Mouse (Mus musculus) cerebellum, adult 9-11 months (tissue): ENCODE results near the gene Arl5b.

Experiments
- DNase-seq: peaks from one replicate; pipeline ENCODE4 v3.0.0; 2022

Gene Arl5b

GRCm38 (mm10) chr2:15049117-15049873 lies at the start of gene Arl5b:
Gene Arl5b (plus strand): TSS chr2:15049395.
- peak; percentile 94 for DNase-seq

DNA sequence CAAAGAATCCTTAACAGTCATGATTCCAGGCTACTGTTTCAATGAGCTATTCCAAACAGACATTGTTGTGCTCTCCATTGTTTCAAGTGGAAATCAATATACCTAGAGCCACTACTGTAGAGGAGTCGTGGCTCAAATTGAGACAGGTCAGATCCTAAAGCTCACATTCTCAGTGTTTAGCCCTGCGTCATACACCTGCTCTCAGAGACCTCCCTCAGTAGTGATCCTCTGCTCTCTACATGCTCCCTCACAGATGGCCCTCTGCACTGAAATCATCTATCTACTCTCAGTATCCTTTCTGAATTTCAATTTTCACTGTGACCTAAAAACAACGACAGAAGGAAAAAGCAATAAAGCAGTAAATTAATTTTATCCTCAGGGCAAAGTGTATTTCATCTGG lies 41.7 kb upstream of the Arl5b start:
- no peak for DNase-seq

GRCm38 (mm10) chr2:15008072-15008471 lies 41.1 kb upstream of the Arl5b start:
- DNase-seq, result no peak

DNA sequence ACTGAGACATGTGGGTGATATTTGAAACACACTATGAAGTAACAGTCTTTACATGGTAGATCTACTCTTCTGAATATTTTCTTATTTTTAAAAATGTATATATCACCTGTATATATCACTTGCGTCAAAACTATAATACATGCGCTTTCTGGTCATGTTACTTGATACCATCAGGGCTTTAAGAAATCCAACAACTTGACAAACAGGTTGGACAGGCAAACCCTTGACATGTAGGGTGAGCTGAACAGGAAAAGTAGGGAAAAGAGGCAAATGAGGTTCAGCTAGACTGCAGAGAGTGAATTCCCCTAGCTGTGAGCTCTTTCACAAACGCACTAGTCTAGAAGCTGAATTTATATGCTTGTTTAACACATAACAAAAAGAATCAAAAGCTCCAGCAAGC lies 22.4 kb upstream of the Arl5b start:
- no peak for DNase-seq

DNA sequence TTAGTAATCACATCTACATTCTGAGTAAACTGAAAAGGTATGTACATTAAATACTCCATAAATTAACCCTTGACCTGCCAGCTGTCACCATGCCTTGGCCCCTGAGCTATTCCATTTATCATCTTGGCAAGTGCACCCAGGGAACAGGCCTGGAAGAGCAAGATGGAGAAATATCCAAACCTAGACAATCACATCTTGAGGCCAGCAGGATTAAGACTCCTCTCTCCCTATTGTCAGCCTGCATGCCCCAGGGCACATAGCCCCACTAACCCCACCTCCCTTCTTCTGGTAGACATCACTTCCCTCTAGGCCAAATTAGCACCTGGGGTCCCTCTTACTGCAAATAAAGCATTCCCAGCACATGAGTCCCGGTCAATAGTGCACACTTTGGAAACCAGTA lies 21.4 kb upstream of the Arl5b start:
- no peak for DNase-seq

DNA sequence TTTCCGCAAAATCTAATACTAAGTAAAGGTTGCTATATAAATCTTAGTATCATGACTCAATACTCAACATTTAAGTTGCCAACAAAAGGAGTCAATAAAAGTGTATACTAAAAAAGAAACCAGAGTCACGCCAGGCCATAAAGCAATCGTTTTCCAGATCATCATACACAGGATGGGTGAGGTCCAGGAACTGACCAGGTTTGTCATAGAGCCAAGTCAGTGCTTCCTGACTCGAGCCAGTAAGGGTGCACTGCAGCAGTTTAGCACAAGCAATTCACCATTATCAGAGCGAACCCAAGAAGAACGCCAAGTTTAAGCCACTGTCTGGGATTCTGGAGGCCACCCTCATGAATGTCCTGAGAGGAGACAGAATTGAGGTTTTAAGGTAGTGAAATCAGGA lies 10.5 kb upstream of the Arl5b start:
- DNase-seq, result no peak

DNA sequence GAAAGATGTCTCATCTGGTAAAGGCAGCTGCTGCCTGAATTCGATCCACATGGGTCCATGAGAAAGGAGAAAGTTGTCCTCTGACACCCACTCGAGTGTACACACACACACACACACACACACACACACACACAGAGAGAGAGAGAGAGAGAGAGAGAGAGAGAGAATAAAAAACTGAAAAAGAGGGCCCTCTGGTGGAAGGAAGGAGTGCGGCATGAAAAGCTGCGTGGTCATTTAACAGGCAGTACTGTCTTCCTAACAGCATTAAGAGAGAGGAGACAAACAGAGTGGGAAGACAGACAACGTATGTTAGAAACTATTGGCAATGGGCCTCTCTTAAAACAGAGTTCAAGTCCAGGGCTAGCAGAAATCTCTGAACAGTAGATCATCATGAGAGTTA lies 8.9 kb upstream of the Arl5b start:
- DNase-seq, result no peak

- no peak for DNase-seq
Observed at GRCm38 (mm10) chr2:15054496-15054895, 5.3 kb downstream of the Arl5b start.

DNA sequence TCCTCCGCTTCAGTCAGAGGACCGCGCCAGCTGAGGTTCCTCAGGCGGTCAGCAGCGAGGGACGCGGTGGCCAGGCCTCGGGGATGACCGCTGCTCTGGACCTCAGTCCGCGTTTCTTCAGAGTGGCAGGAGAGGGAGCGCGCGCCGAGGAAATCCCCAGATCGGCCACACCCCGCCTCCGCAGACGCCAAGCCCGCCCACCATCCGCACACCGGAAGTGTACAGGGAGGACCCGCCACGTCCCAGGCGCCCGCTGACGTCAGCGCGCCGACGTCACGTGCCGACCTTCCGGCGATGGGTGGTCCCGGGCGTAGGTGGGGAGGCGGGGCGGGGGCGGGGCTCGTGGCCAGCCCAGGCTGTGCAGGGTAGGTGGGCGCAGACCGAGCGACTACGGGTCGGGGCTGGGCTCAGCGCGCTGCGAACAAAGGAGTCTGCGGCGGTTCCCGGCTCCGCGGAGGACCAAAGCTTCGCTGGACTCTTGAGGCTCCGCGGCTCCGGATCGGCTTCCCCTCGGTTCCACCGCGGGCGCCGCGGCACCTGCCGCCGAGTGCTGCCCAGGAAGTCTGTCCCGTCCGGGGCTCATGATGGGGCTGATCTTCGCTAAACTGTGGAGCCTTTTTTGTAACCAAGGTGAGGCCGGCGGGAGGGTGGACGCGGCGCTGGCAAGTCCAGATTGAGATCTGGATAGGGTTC lies 5.9 kb downstream of the Arl5b start, which contains the start of gene Nsun6:
TSS of gene Nsun6 (minus strand) at position 125 of the 693 bp plus-strand sequence.
- peak; percentile 97 for DNase-seq

GRCm38 (mm10) chr2:15055741-15056151 lies 6.6 kb downstream of the Arl5b start:
- DNase-seq, result no peak

- DNase-seq, result no peak
Observed at GRCm38 (mm10) chr2:15058227-15058626, 9.0 kb downstream of the Arl5b start.

GRCm38 (mm10) chr2:15060856-15061255 lies 11.7 kb downstream of the Arl5b start:
- no peak for DNase-seq

GRCm38 (mm10) chr2:15063815-15064214 lies 14.6 kb downstream of the Arl5b start:
- no peak for DNase-seq

DNA sequence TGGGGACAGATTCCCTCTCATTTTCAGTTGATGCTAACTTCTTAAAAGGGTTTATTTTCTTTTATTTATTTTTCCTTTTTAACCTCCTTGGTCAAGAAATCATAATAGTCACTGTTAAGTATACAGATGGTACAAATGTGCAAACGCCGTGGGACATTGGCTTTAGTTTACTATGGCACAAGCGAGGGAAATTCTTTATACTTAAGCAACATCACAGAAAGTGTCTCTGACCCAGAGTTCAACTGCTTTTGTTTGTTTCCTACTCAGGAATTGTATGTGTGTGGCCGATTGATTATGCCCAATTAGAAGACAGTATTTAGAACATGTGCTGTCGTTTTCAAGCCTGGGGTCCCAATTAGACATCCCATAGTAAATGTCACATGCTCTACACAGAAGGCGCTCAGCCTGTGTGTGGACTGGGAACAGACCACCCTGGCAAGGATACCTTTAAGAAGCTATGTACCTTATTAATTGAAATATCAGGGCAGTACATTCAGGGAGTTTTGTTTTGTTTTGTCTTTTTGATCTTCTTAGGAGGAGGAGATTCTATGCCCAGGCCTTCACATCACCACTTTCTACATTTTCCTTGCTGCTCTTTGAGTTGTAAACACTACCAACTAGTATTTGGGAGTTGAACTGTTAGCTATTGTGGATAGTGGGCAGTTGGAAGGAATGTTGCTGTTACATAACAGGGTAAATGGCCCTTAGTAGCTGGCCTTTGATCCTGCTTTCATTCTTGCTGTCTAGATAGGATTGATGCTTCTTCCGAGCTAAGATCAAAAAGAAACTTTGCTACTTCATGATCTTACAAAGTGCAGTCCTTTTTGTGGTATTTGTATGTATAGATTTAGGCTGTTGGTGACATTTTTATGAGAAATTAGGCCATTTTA lies 15.4 kb downstream of the Arl5b start:
- DNase-seq, result no peak

- peak; percentile 38 for DNase-seq
Observed at GRCm38 (mm10) chr2:15065447-15065846, 16.3 kb downstream of the Arl5b start.

- no peak for DNase-seq
Observed at GRCm38 (mm10) chr2:15067091-15067490, 17.9 kb downstream of the Arl5b start.

- no peak for DNase-seq
Observed at GRCm38 (mm10) chr2:15083702-15084101, 34.5 kb downstream of the Arl5b start.

DNA sequence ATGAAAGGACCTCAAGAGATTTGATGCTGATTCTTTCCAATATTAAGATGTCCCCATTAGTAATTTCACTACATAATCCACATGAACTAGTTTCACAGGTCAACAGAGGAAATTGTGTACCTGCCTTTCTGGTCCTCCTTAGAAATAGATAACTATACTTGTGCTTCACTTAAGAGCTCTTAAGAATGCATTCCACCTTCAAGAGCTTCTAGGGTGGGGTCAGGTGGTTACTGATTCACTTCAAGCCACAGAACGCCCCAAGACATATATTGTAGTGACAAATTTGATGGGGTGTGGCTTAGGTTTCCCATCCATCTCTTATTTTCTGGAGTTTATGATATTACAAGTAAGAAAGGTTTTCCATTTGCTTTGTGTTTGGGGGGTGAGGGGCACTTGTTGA lies 38.1 kb downstream of the Arl5b start:
- DNase-seq, result no peak

GRCm38 (mm10) chr2:15096514-15097090 lies 47.4 kb downstream of the Arl5b start:
- DNase-seq, result no peak

DNA sequence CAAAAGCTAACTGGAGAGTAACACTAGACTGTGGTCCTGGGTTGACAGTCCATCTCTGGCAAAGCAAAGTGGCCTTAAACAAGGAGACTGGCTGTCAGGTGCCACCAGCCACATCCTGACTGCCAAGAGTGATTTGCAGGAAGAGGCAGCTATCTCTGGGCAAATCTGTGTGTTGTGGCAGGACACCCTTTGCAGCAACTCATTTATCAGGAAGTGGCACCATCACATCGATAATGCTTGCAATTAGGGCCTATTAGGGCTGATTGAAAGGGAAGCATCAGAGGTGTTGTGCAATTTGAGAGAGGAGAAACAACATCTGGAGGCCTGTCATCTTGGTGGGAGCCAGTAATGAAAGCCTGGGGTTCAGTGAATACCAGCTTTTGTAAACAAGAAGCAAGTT lies 55.2 kb downstream of the Arl5b start:
- DNase-seq, result no peak

DNA sequence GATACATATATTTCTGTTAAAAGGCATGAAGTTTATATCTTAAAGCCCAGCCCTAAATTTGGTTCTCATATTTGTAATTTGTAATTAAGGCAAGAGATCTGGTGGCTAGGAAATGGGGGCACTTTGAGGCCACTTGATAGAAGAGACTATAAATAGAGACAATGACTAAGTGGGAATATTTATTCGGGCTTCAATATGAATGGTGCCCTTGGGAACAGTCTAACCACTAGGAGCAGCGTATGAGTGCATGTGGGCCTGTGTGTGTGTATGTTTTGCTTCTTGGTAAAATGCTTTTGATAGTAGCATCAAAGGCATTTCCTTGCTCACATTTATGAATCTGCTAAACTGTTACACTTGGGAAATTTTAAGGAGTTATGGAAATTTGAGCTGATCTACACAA lies 62.1 kb downstream of the Arl5b start:
- DNase-seq, result no peak

- DNase-seq, result no peak
Observed at GRCm38 (mm10) chr2:15111808-15112440, 62.7 kb downstream of the Arl5b start.

GRCm38 (mm10) chr2:15112741-15113140 lies 63.5 kb downstream of the Arl5b start:
- DNase-seq, result no peak
